Mouse (Mus musculus) liver, embryonic 14.5 days (tissue): ENCODE measurements at regions not wholly inside any gene's neighbourhood (a gene's known extent, or its start where the extent isn't known, plus 50 kb on each side); places are given as distances from the start of the nearest gene placed in this dataset.

Source experiments
- CTCF ChIP-seq: IDR thresholded peaks from 2 replicates; pipeline ENCODE4 v1.5.1; 2016; ENCODE audit warnings: antibody characterized with exemption, low read depth, control low read depth
- EP300 ChIP-seq: IDR thresholded peaks from 2 replicates; pipeline ENCODE4 v1.6.1; 2016; ENCODE audit warnings: antibody characterized with exemption, low read depth

GRCm38 (mm10) chr6:25012376-25013287, 56.5 kb upstream of the Tmem229a start:
- TF ChIP-seq CTCF = no peak
- TF ChIP-seq EP300 = no peak
